Mouse (Mus musculus): Measurements from ENCODE around the gene Kcnd3.

Kcnd3 gene

DNA sequence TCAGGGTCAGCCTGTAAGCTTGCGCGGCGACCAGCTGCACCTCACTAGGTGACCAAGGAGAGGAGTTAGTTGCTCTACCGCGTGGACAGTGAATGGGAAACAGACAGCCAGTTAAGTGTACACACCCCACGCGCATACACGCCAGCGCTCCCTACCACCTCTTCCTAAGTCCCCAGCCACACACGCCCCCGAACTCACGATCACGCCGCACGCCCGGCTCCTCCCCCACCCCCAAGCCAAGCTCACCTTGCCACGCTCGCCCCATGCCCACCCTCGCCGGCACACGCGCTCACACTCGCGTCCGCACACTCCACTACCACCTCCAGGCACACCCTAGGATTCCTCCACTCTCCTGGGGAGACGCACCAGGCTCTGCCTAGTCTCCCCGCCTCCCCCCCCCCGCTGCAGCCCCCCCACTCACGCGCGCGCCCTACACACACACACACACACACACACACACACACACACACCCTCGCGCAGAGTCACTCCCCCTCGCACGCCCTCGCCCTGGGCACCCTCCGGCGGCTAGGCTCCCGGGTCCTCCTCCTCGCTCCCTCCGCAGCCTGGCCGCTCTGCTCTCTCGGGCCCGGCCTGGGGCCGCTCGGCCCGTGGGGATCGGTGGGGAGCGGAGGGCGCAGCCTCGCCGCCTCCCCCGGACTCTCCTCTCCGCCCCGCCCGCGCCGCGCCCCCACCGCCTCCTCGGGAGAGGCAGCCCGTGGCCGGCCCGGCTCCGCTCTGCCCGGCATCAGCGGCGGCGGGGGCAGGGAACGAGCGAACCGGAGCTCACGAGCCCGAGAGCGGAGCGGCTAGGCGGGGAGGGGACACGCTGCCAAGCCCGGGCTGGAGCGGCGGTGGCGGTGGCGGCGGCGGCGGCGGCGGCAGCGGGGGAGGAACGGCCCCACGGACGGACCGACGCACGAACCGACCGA is at the start of gene Kcnd3:
TSS of gene Kcnd3 (plus strand) at position 704 of the 929 bp plus-strand sequence.
- DNase-seq: peak; percentile 73

DNA sequence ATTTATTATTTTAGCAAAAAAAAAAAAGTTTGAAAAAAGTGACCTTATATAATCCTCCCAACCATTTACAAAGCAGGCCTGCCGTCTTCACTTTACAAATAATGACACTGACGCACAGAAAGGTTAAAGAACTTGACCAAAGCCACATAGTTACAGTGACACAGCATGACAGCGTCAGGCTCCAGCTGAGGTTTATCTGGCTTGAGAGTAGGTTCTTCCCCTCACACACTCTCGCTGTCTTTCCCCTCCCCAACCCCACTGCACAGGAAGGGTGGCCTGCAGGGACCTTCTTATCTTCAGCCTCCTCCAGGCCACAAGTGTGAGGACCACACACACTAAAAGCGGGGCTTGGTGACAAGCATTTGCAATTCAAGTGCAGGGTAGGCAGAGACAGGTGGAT is 49.5 kb upstream of the Kcnd3 start:
- DNase-seq: peak; percentile 76

DNA sequence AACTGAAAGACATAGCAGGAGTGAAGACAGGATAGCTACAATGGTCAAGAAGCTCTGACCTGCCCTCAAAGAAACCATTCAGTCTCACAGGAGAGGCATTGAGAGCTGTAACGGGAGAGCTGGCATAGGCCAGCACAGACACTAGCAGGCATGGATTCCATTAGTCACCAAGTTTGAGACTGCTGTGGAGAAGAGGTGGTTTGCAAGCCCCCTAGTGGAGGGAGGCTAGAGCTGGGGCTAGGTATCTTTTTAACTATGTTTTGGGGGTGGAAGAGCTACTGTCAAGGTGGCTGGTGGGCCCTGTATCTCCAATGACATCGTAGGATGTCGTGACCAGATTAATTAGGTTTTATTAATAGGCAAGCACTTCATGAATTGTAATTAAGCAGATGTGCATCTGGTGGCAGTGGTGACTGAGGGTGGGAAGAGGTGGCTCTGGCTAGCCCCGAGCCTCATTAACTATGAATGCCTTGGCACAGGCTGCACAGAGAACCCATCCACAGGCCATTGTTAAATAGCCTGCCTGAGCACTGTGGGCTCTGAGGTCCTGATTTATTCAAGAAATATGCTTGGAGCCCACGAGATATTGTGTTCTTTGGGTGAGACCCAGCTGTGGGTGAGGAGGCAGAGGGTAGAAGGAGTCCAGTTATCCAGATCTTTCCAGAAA is 48.6 kb upstream of the Kcnd3 start:
- DNase-seq: no peak

DNA sequence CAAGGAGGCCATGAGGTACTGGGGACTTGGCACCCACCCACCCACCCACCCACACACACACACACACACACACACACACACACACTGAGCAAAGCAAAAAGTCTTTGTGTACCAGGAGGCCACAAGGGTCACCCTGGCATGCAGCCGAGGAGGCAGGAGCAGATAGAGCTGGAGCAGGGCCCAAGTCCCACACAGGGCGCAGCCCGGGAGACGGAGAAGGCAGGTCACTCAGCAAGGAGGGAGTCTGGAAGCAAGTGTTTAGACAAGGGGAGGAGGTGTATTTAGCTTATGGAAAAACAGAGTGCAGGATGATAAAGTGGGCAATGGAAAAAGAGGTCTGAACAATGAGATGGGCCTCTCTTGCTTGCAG is 48.1 kb upstream of the Kcnd3 start:
- DNase-seq: peak; percentile 62

DNA sequence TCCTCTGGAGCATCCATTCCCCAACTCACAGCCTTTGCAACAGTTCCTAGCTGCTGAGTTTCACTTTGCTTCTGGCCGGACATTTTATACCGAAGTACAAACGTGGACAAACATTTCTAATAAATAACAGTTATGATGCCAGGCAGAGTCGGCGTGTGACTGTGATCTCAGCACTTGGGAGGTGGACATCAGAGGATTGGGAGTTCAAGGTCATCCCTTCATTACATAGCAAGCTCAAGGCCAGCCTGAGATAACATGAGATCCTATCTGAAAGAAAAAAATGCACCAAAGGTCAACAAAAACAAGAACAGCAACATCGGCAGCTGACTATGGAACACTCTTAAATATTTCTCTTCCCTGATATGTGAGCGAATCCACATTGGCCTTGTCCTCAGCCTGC is 46.6 kb upstream of the Kcnd3 start:
- peak; percentile 46 for DNase-seq

DNA sequence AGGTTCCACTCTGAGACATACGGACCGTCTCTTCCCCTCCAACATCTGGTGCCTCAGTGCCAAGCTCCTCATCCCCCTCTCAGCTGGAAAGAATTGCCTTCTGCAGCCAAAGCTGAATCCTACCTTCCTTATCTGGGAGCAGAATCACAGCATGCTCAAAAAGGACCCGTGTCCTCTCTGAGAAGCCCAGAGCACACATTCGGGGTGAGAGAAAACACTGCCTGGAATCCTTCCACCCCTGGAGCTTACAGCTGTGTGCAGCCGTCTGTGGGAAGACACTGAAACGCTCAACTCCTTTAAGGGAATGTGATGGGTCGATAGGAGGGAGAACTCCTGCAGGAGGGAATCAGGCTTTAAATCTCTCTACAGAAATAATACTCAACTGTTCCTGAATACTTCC is 46.1 kb upstream of the Kcnd3 start:
- DNase-seq: peak; percentile 78

DNA sequence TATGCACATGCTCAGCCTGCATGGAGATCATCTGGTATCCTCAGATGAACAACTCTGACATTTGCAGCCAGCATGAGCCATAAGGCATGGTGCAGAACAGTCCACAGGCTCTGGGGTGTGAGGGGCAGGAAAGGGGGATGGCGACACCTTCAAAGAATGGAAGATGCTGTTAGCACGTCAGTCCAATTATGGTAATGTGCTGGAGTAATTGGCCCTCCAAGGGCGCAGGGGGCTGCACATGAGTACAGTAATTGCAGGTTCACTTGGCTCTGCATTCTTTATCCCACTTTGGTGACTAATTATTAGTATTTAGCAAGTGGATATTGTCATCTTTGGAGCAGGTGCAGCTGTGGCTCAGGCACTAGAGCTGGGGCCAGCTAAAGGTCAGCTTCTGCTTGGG is 43.9 kb upstream of the Kcnd3 start:
- no peak for DNase-seq

DNA sequence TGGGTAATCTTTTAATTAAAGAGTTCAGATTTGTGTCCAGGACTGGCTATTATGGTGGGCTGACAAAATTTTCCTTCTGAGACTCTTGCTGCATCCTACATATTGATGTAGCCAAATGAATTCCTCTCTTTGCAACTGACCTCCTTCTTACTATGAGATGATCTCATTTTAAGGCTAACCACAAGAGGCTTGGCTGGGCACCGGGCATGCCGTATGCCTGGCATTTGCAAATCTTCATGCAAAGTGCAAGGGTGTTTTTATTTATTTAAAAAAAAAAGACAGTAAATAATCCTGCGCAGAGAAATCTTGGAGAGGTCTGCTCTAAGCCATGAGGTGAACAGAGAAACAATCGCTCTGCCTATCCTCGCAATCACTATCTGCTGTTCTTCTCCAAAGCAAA is 41.3 kb upstream of the Kcnd3 start:
- DNase-seq: no peak

DNA sequence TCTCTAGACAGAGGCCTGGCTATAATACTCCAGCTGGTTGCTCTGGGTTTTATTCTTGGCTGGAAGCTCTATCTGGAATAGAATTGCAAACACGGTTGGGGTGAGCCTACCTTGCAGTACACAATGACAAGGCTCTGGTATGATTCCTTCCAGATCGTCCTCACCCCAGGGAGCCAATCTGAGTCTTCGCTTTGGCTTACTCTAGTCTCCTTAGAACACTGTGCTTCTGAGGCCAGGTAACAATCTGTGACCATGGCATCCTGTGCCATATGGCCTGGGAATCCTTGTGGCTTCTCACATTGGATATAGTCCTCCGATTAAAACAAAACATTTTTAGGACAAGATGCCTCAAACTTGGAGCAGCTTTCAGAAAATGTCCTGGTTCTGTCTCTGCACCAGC is 40.4 kb upstream of the Kcnd3 start:
- DNase-seq: no peak

DNA sequence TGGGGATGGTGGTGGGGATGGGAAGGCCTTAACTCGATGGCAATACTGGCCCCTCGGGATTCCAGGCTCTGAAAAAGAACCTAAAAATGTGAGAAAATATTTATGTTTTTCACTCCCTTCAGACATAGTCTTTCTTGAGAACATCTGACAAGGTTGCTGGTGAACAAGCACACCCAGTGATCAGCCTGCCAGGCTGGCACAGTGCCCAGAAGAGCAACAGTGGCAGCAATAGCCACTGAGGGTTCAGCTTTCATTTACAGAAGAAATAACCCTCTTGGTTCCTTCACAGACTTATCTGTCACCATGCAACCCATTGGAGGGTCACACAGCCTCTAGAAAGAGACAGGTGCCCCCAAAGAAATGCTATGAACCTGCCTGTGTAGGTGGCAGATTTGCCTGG is 39.9 kb upstream of the Kcnd3 start:
- DNase-seq: no peak

DNA sequence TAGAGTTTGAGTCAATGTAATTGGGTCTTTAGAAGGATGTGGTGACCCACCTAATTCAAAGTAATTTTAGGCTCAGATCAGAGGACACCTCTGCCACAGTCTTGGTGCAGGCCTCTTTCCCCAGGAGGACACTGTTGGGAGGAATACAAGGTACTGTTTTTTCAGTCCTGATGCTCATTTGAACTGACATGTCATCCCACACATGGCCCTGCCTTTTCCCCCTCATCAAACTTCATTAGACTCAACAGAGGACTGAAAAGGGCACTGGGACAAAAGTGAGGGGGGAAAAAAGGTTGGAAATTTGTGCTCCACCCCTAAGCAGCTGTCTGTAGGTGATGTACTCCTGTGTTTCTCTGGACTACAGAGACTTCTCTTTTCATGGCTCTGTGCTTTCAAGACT is 39.4 kb upstream of the Kcnd3 start:
- no peak for DNase-seq

DNA sequence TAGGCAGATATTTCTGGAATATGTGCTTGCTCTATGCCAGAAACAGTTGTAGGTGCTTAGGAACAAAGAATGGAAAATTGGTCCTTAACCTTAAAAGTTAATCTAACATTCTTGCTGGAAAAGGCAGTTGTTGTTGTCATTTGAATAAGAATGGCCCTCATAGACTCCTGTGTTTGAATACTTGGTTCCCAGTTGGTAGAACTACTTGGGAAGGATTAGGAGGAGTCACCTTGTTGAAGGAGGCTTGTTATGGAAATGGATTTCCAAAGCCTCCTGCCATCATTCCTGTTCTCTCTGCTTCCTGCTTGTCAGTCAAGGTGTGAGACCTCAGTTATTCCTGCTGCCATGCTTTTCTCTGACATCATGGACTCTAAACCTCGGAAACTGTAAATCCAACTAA is 33.7 kb upstream of the Kcnd3 start:
- no peak for DNase-seq

DNA sequence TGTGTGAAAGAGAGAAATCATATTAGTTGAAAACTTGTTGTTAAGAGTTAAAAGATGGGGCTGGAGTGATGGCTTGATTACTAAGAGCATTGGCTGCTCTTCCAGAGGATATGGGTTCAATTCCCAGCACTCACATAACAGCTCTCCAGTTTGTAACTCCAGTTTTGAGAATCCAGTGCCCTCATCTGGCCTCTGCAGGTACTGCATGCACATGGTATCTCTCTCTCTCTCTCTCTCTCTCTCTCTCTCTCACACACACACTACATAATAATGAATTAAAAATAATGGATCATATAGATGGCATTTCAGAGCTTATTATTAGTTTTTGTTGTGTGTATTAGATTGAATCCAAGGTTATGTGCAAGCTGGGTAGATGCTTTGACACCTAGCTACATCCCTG is 29.7 kb upstream of the Kcnd3 start:
- no peak for DNase-seq

DNA sequence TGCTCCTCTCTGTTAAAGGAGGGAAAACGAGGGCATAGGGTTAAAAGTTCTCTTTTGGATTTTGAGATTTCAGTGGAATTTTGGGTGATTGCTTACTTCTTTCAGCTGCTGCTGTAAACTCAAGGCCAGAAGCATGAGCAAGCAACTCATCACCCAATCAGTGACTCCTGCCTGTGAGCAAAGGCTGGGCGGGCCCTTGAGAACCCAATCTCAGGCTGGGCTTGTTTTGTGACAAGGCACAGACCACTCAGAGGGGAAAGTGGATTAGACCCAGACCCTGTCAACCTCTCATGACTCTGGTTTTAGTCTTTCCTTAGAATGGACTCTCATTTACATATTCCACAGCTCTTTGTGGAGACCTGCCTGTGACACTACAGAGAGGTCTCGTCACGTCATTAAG is 28.7 kb upstream of the Kcnd3 start:
- DNase-seq: no peak

DNA sequence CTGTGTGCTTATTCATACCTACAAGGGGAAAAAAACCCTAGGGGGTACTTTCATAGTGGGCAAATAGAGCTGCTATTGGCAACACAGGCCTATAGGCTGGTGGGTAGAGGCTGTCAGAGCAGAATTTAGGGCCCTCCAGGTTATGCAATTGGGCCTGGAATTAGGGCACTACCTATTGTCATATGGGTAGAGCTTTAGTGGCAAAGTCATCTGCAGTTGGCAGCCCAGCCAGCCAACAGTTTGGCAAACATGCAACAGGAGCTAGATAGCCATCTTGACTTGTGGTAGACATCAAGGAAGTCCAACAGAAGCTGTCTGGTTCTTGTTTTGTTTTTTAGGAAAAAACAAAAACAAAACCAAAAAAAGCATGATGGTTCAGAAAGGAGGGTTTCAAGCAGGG is 23.5 kb upstream of the Kcnd3 start:
- DNase-seq: no peak

DNA sequence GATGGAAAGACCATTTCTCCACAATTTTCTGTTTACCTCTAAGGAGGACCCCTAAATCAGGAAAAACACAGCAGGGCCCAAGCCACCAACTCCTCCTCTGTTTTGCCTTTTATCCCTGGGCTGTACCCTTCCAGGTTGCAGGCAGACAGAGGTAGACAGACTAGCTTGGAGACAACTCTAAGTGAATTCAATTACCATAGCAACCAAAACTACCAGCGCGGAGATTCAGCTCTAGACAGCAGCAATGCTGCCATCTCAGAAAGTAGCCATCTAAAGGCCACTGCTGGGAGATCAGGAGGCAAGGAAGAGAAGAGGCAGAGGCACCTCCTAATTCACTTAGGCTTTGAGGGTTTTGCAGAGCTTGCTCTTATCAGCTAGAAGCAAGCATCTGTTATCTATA is 15.7 kb upstream of the Kcnd3 start:
- DNase-seq: no peak

DNA sequence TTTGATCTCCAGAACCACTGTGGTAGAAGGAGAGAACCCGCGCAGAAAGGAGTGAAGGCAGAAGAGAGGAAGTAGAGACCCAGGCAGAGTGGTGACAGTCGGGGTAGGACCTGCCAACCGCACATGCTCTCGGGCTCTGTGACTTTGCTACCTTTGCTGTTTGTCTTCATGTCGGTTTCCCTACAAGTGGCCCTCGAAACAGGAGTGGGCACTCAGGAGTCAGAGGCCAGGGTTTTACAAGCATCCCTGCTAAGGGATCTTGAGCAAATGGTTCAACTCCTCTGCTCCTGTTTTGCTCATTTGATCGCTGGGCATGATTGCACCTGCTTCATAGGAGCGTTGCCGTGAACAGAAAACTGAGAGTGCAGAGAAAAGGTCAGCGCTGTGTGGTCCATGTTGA is 15.2 kb upstream of the Kcnd3 start:
- DNase-seq: no peak

DNA sequence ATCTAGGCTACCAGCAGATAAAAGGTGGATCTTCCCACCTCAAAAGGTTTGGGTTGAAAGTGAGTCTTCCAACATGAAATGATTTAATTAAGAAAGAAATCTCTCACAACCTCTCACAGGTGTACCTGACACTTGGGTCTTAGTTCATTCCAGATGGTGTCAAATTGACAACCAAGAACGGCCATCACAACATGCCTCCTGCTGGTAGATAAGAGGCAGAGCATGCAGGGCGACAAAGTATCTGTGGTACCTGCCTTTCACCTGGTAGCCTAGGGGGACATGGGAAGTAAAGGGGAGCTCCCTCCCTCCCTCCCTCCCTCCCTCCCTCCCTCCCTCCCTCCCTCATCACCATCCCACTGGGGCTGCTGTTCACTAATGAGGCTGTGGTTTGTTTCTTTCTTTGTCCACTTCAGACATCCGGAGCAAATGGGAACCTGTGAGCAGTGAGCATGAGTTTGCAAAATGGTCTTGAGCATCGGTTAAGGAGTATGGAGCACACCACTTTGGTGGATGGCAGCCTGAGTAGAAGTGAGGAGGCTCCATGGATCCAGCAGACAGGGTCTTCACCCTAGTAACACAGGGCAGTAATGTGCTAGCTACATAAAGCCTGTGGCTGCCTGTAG is 11.1 kb upstream of the Kcnd3 start:
- peak; percentile 12 for DNase-seq

DNA sequence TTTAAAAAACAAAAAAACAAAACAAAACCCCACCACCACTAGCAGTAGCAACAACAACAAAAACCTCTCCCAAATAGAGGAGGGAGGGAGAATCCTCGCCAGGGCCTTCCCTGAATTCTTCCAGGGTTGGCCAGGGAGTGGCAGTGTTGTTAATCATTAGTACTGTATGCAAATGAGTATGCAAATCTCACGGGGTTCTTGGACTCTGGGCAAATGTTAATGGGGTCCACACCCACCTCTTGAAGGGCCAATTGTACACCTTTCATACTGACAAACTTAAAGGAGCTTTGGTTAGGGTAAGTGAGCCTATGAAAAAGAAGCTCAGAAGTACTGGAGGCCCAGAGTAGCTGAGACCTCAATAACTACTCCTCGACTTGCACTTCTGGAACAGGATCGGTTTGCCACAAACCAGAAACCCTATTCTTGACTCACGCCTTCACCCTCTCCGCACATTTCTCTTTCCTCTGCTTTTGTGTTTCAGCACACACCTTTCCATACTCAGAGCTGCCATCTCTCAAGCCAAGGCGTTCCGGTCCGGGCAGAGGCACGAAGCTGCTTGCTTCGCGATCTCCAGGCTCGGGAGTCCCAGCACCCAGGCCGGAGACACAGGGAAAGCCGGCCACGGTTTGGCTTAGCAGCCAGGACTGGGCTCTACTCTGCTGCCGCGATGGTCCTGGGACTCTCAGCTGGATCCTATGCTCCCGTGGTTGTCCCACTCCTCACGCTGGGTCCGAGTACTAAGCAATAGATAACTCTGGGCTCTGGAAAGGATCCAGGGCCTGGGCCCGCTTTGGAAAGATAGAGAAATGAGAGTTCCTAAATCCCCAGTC is 1.3 kb upstream of the Kcnd3 start:
- DNase-seq: peak; percentile 62

DNA sequence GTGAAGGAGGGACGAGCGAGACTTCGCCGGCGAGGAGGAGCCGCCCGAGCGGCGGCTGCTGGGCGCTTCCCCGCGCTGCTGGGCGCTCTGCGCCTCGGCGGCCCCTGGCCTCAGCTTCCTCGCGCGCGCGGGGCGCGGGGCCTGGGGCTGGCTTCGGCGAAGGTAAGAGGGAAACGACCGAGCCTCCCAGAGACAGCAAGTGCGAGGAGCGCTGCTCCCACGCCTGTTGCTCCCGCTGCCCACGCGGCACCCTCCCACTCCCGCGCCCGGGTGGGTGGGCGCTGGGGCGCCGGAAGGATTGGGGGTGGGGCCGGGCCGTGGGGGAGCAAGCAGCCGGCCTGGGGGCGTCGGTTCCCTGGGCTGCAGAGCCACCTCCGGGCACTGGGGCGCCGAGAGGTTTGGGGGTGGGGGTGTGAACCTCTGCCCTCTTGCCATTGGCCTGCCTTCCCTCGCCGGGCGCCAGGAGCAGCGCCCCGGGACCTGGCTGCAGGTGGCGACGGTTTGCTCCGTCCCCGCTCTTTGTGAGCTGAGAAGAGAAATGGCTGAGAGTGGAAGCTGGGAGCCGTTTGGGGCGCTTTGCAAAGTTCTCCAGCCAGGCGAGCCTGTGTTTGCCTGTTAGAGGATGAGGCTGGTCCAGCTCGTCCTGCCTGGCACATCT is 555 bp downstream of the Kcnd3 start:
- peak; percentile 65 for DNase-seq

DNA sequence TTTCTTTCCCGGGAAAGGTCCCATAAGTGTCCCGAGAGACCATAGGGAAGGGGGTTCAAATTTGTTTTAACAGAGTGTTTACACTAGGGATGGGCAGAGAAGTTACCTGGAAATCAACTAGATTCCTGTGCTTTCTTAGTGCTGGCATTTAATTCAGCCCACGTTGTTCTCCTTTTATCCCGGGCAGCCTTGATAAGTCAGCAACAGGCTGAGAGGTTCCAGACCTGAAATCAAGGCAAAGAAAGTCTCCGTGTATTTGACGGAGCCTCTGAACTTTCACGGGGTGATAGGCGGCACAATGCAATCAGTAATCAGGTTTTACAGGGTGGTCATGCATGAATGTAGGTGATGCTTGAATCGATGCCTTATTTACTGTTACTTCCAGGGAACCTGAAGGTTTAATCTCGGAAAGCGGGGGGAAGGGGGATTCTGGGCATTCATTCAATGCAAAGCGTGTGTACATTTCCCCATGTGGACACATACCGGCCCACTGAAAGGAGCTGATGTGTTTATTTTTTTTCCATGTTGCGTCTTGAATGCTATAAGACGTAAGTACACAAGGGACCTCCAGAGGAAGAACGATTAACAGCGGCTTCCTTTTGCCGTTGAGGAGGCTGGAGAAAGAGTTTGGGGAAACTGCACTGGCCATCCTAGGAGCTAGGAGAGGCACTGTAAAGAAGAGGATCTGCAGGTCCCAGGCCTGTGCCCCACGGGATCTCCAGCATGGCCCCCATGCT is 1.3 kb downstream of the Kcnd3 start:
- peak; percentile 27 for DNase-seq

DNA sequence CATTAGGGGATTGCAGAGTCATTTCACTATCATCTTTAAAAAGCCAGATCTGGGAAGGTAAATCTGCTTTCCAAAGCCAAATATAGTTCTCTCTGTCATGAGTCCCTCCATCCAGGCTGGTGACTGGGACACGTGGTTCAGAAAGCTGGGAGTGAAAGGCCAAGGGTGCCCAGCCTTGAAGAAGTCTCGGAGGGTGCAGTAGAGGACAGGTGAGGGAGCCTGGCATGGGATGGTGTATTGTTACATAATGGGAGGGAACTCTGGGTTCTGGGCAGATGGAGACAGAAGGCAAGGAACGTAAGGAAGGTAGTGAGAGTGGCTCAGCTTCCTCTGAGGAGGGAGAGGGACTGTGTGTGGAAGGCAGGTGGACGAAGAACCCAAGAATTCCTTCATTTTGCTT is 5.5 kb downstream of the Kcnd3 start:
- no peak for DNase-seq
